Mouse (Mus musculus): ENCODE data around the gene Phf5a. TPM values are rescaled to one million over a fixed set of nuclear protein-coding genes. Genes with fewer than 3 reads are reported as not detected.

Phf5a gene
- polyA plus RNA-seq, 1 experiment = 85.1 TPM

DNA sequence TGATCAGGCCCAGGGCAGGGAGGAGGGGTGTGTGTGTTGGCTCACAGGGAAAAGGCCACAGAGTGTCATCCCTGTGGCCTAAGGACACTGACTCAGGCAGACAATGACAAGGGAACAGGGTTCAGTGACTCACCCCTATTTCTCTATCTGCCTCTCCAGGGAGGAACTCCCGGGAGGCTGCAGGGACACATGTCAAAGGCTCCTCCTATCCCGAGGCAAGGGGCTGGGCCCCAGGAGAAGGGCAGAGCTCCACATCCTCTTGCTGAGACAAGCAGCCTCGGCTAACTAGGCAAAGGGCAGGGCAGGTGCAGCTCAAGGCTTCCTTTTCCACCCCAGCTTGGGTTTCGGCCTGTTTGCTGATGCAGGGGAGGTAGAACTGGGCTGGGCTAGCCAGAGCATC lies 26.0 kb downstream of the Phf5a start:
- no peak for TF ChIP-seq CTCF (IDR thresholded peaks at IDR 0.05; ENCODE audit: borderline replicate concordance, extremely low read depth, insufficient read depth, insufficient read length)
- TF ChIP-seq POLR2A (IDR thresholded peaks at IDR 0.05; ENCODE audit: borderline replicate concordance, extremely low read depth, insufficient read depth, insufficient read length, poor library complexity, severe bottlenecking) = no peak

GRCm38 (mm10) chr15:81845033-81845625 lies 26.6 kb downstream of the Phf5a start:
- DNase-seq (ENCODE audit: low read depth) = no peak
- TF ChIP-seq POLR2A (IDR thresholded peaks at IDR 0.05; ENCODE audit: borderline replicate concordance, extremely low read depth, insufficient read depth, insufficient read length, poor library complexity, severe bottlenecking) = no peak
- TF ChIP-seq CTCF (IDR thresholded peaks at IDR 0.05; ENCODE audit: borderline replicate concordance, extremely low read depth, insufficient read depth, insufficient read length) = no peak

More for the DNA sequence above, 26.0 kb downstream of the Phf5a start:
- no peak for DNase-seq (ENCODE audit: low read depth)

GRCm38 (mm10) chr15:81842275-81842674 lies 29.4 kb downstream of the Phf5a start:
- DNase-seq (ENCODE audit: low read depth) = no peak
- TF ChIP-seq CTCF (IDR thresholded peaks at IDR 0.05; ENCODE audit: borderline replicate concordance, extremely low read depth, insufficient read depth, insufficient read length) (no peak), POLR2A (IDR thresholded peaks at IDR 0.05; ENCODE audit: borderline replicate concordance, extremely low read depth, insufficient read depth, insufficient read length, poor library complexity, severe bottlenecking) (no peak)

DNA sequence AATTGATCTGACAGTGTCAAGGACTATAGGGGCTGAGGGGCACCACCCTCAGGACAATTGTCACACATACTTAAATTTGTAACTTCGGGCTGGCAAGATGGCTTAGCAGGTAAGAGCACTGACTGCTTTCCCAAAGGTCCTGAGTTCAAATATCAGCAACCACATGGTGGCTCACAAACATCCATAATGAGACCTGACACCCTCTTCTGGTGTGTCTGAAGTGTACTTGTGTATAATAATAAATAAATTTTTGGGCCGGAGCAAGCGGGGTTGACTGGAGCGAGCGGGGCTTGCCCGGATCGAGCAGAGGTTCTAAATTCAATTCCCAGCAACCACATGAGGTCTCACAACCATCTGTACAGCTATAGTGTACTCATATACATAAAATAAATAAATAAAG lies 31.4 kb downstream of the Phf5a start:
- TF ChIP-seq POLR2A (IDR thresholded peaks at IDR 0.05; ENCODE audit: borderline replicate concordance, extremely low read depth, insufficient read depth, insufficient read length, poor library complexity, severe bottlenecking) (no peak), CTCF (IDR thresholded peaks at IDR 0.05; ENCODE audit: borderline replicate concordance, extremely low read depth, insufficient read depth, insufficient read length) (no peak)
- DNase-seq (ENCODE audit: low read depth) = no peak

- TF ChIP-seq CTCF (IDR thresholded peaks at IDR 0.05; ENCODE audit: borderline replicate concordance, extremely low read depth, insufficient read depth, insufficient read length) (no peak), POLR2A (IDR thresholded peaks at IDR 0.05; ENCODE audit: borderline replicate concordance, extremely low read depth, insufficient read depth, insufficient read length, poor library complexity, severe bottlenecking) (no peak)
- DNase-seq (ENCODE audit: low read depth) = peak; percentile 85
Measured at GRCm38 (mm10) chr15:81839634-81840033, 32.1 kb downstream of the Phf5a start.

- TF ChIP-seq CTCF (IDR thresholded peaks at IDR 0.05; ENCODE audit: borderline replicate concordance, extremely low read depth, insufficient read depth, insufficient read length) (no peak), POLR2A (IDR thresholded peaks at IDR 0.05; ENCODE audit: borderline replicate concordance, extremely low read depth, insufficient read depth, insufficient read length, poor library complexity, severe bottlenecking) (no peak)
- peak; percentile 27 for DNase-seq (ENCODE audit: low read depth)
Measured at GRCm38 (mm10) chr15:81838554-81839235, 33.0 kb downstream of the Phf5a start.

DNA sequence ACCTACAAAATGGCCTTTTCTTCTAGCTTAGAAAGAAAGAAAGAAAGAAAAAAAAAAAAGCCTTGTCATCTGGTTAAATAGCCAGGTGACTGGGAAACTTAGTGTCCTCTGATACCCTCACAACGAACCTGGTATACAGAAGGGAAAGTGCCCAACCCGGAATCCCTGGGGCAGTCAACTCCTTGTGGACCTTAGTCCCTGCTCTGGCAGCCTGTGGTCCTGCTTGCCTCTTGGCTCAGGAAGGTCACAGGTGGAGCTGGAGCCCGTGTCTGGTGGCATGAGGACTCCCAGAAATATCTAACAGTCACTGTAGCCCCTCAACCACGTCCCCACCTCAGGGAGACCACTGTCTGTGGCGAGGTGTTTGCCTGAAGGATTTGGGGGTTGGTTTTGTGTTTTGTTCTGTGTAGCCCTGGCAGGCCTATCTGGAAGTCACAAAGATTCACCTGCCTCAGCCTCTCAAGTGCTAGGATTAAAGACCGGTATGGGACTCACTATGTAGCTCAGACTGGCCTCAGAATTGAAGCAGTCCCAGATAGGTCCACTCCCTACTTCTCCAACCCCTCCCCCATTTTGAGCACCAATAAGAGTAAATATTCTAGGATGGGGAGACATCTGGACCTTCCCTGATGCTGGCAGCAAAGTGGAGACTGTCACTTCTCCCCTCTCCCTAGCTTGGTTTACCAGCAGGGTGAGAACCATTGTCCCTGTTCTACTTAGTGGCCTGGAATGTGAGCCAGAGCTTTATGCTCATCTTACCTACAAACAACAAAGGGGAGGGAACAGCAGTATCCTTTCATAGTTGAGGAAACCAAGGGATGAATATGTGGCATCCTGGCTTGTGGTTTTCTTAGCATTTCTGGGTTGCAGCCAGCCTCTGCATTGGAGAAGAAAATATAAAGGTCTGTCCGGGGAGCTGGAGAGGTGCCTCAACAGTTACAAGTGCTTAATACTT lies 34.5 kb downstream of the Phf5a start:
- DNase-seq (ENCODE audit: low read depth) = no peak

GRCm38 (mm10) chr15:81836124-81836821 lies 35.4 kb downstream of the Phf5a start:
- TF ChIP-seq CTCF (IDR thresholded peaks at IDR 0.05; ENCODE audit: borderline replicate concordance, extremely low read depth, insufficient read depth, insufficient read length) (no peak), POLR2A (IDR thresholded peaks at IDR 0.05; ENCODE audit: borderline replicate concordance, extremely low read depth, insufficient read depth, insufficient read length, poor library complexity, severe bottlenecking) (no peak)
- DNase-seq (ENCODE audit: low read depth) = peak; percentile 82

More for the DNA sequence above, 34.5 kb downstream of the Phf5a start:
- TF ChIP-seq CTCF (IDR thresholded peaks at IDR 0.05; ENCODE audit: borderline replicate concordance, extremely low read depth, insufficient read depth, insufficient read length) (no peak), POLR2A (IDR thresholded peaks at IDR 0.05; ENCODE audit: borderline replicate concordance, extremely low read depth, insufficient read depth, insufficient read length, poor library complexity, severe bottlenecking) (no peak)

GRCm38 (mm10) chr15:81835007-81835880 lies 36.5 kb downstream of the Phf5a start:
- no peak for DNase-seq (ENCODE audit: low read depth)
- TF ChIP-seq CTCF (IDR thresholded peaks at IDR 0.05; ENCODE audit: borderline replicate concordance, extremely low read depth, insufficient read depth, insufficient read length) (no peak), POLR2A (IDR thresholded peaks at IDR 0.05; ENCODE audit: borderline replicate concordance, extremely low read depth, insufficient read depth, insufficient read length, poor library complexity, severe bottlenecking) (no peak)

Measured in brain, embryonic 14.5 days (tissue).